Mouse (Mus musculus) T-helper 2 cell (primary cell): Measurements from ENCODE around the gene B3galt1.

Source experiments
- in situ Hi-C: fragments of 300-600 bp; cut with MboI, MseI; formaldehyde crosslinking; loops from one replicate; pipeline ENCODE4 v1.15.1; 2025; ENCODE audit warnings: high pct_unique_total_duplicates

B3galt1 gene

DNA sequence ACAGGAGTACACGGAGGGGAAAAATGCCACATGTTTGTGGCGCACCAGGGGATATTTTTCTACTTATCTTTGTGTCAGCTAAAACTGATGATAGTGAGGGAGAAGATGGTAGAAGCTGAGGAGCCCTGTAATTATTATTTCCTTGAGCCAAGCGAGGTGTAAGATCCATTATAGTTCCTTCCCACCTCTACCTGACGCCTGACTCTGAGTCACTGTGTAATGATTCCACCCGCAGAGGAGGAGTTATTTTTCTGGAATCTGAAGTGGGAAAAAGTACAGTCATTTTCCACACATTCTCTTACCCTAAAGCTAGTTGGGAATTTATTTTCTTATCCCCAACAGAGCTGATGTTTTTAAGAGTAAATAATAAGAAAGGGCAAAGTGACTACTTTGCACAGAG is 475.1 kb downstream of the B3galt1 start:
- in situ Hi-C loops, result no loop called here

DNA sequence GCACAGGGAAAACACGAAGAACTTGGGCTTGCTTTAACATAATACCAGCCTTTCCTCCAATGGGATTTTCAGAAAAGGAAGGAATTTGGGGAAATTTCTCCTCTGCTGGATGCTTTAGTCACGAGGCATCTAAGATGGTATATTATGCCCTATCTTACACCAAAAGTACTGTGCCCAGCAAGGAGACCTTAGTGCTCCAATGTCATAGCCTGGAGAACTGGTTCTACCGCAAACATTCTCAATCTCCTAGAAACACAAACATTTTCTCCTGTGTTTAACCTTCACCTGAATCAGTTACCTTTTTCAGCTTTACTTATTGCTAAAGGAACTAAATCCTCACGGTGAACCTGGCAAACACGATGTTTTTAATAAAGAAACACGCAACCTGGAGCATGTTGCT is 486.8 kb downstream of the B3galt1 start:
- in situ Hi-C loops, result no loop called here

DNA sequence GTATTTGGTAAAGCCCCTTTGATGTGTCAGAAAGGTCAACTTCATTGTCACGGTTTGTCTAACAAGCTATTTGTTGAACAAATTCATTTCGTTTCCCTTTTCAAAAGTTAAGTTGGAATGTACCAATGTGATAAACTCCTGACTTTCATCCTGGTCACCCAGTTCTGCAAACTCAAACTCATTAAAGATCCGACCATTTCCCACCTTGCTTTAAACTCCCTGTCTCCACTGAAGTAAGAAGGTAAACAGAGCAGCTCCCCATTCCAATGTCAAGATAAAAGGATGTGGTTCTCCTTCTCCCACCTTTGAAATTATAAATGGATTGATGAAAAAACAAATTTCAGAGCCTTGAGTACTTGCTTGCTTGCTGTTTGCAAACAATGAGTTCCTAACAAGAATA is 487.6 kb downstream of the B3galt1 start:
- in situ Hi-C loops, result no loop called here

DNA sequence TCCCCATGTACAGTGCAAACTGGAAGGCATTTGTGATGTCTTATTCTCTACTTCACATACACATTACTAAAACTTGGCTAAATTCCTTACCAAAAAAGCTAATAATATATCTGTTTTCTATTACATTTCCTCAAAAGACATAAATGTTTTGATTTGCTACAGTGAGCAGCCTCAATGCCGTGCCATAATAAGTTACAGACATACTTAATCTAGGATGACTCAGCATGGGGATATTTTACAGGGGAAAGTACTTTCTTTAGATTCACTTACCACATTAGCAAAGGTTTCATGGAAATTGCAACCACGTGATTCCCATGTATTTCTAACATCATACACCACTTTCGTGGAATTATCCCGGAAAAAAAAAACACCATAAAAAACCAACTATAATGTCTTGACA is 495.7 kb downstream of the B3galt1 start:
- in situ Hi-C loops, result no loop called here

DNA sequence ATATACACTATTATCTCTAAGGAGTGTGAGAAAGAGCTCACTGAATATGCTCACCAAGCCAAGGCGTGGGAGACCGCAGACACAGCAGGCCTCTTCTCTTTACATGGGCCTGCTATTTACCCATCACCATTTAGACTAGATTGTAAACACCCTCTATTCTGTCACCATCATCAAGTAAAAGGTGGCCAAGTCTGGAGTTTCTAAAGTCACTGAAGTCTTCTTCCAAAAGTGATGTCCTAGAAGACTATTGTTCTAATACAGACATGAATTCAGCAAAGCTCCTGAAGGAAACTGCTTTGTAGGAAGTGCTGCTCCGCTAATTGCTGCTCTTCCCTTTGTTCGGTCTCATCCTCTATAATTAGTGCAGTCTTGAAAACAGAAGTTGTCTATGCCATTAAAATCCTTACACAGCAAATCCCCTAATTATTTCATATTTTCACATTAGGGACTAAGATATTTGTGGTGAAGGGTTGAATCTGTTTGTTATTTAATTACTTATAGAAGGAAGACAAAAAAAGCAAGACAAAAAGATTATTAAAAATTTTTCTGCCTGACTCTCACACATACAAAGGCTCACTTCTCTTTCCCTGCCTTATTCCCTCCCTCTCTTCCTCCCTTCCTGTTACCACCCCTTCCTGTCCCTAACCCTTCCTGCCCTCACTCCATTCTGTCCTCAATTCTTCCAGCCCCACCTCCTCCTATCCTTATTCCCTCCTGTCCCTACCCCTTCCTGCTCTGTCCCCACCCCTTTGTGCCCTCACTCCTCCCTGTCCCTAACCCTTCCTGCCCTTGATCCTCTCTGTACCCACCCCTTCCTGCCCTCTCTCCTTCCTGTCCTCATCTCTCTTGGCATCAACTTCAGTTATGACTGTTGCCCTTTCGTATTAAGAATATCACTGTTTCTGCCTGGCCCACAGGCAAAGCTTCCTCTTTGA is 514.0 kb downstream of the B3galt1 start:
- in situ Hi-C loops, result no loop called here

DNA sequence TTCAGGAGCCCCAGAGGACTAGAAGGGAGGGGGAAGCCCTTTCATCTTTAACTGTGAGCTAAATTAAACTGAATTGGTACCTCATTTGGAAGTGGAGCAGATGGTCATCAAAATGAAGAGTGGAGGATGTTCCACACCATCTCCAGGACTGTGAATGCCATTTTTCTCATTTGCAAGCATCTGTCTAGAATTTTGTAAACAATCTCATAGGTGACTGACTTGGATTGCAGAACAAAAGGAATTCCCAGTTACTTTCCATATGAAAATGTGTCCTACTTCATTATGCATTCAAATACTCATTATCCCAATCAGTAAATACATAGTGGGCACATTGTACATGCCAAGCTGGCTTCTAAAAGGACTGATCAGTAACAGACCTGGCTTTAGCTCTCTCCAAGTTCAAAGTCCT is 515.2 kb downstream of the B3galt1 start:
- in situ Hi-C loops, result no loop called here

DNA sequence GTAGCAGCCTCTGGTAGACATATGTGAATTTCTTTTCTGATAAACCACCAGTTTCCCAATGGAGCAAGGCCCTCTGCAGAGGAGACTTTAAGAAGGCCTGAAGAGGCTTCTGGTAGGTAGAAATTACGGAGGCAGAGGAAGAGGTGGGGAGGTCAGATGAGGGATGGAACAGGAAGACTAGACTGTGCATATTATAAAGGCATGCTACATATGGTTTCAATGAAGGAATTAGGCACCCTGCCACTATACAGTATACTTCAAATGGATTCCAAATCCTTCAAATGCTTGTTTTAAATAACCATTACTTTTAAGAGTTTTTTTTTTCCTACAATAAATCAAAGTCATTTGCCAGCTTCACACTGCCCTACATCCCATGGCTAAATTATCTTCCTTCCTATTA is 518.8 kb downstream of the B3galt1 start:
- in situ Hi-C loops, result no loop called here

DNA sequence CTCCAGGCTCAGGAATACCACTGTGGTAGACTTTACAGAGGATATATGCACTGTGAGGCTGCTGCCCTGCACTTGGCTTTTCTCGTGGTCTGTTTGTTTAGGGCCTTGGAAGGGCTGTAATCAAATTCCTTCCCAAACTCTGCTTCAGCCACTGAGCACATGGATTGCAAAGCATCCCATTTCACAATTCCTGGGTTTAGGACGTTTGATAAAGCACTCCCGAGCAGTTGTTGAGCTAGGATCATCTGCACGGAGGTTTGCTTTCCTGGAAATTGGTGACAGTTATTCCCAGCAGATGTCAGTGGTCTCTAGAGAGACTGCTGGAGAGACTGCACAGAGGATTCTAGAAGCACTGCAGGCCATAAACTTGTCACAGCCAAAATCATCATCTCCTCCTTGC is 520.4 kb downstream of the B3galt1 start:
- in situ Hi-C loops, result no loop called here

DNA sequence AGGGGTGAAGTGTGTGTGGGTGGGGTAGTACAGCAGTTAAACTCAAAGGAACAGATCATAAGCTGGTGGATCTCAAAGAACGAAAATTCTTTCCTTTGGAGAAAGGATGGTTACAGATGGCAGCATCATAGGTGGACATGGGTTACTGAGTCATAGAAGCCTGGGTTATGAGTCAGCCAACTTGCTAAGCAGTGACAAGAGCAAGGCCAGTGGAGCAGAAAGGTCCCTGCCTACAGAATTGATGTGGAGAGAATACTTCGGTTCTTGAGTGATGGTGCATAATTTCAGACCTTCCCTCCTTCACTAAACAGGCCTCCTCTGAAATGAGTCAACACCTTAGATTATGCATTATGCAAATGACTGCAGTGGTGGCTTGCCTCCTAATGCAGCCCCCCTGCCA is 525.9 kb downstream of the B3galt1 start:
- in situ Hi-C loops, result no loop called here

DNA sequence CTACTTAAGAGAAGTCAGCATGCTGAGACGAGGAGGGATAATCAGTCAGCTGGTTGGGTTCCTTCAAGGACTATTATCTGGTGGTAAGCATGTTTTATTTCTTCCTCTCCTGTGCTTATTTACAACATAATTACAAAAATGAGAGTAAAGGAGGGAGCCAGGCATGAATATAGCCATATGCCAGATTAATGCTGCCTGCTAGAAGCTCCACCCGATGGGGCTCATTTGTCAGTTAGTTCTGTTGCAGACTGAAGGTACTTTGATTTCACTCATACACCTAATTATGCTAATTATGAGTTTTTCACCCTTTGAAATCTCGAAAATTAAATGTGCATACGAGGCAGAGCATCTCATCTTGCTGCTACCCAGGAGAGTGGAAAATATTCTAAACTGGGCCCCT is 539.0 kb downstream of the B3galt1 start:
- in situ Hi-C loops, result no loop called here

DNA sequence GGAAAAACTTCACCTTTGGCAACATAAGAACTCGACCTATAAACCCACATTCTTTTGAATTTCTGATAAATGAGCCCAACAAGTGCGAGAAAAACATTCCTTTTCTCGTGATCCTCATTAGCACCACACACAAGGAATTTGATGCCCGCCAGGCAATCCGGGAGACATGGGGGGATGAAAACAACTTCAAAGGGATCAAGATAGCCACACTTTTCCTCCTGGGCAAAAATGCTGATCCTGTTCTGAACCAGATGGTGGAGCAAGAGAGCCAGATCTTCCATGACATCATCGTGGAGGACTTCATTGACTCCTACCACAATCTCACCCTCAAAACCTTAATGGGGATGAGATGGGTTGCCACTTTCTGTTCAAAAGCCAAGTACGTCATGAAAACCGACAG is 552.4 kb downstream of the B3galt1 start:
- in situ Hi-C loops, result no loop called here

DNA sequence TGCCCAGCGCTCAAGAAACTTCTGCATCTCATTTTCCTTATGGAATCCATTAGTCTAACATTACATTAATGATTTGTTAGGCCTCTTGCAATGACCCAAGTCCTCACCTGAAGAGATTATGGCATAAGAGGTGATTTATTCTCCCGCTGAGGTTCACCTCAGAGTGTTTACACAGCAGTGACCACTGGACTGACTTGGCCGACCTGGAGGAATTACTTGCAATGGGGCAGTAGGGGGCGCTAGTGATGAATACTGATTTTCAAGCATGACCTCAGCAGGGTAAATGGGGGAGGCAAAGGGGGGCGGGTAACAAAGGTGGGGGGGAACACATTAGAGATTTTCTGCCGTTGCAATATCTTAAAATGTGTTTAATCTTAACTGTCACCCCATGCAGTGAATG is 559.1 kb downstream of the B3galt1 start:
- in situ Hi-C loops, result no loop called here

DNA sequence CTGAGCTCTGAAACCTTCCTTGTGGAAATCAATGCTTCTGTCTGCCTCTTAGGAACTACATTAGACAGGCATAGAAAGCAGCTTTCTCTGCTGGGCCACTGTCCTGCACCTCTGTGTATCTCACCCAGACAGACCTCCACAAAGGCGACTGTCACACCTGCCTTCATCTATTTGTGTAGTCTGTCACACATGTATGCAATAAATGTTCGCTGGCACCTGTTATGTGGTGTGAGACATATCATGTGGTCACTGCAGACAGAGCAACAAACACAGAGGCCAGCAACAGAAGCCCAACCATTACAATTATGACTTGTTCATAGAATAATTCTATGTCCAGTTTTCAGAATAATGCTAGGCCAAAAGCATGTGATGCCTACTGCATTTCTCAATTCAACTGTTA is 575.4 kb downstream of the B3galt1 start:
- in situ Hi-C loops, result no loop called here

DNA sequence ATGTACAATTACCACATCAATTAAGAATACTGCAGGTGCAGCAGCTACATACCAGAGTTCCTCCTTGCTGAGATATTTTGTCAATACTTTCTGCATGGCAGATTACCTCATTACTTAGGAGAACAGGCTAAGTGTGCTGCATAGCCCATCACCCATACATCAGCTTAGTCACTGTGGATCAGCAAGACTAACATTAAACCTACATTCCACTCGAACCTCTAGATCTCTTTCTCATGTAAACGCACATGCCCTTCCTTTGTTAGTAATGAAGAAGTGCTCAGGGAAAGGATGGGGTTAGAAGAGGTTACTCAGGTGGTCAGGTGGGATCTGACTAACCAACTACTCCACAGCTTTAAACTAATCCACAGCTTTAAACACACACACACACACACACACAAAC is 577.6 kb downstream of the B3galt1 start:
- in situ Hi-C loops, result no loop called here

DNA sequence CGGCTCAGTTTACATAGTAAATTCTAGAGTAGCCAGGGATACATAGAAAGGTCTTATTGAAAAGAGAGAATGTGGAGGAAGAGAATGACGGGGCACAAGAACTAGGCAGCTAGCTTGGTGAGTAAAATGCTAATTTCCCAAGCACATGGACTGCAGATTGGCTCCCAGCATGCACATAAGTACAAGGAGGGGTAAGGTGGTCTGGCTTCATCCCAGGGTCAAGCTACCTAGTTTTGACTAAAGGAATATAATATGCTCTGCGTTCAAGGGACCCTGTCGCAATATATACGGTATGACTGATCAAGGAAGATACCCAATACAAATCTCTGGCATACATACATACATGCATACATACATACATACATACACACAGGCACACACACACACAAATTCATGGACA is 594.1 kb downstream of the B3galt1 start:
- in situ Hi-C loops, result no loop called here

DNA sequence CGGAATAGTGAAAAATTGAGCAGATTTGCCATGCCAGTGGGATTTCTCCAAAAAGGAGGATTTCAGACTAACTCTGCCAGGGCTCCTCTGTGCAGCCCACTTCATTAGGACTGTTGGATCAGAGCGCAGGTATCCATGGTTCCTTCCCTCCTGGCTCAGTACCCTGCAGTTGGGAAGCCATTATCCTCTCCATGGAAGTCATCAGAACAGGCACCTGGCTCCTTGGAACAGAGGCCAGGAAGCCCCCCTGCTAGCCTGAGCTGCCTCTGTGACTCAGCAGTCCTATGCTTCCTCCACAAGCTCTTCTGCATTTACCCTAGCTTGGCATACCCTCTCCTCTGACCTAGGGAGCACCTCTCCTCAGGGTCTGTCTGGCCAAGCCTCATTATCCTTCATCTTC is 594.9 kb downstream of the B3galt1 start:
- in situ Hi-C loops, result no loop called here

DNA sequence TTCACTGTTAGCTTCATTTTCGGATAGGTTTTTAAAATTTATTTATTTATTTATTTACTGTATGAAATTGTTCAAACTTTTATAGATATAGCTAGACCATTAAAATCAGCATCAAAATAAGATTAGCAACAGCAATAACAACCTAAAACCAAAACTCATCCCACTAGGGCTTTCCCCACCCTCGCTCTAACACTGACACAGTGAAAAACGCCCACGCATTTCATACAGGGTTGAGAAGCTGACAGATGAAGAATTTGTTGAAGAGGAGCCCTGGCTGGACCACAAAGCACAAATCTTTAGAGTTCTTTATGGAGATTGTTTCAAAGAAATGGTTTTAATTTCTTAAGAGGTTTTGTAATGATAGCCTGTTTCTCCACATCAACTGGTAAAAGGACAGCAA is 596.3 kb downstream of the B3galt1 start:
- in situ Hi-C loops, result no loop called here

DNA sequence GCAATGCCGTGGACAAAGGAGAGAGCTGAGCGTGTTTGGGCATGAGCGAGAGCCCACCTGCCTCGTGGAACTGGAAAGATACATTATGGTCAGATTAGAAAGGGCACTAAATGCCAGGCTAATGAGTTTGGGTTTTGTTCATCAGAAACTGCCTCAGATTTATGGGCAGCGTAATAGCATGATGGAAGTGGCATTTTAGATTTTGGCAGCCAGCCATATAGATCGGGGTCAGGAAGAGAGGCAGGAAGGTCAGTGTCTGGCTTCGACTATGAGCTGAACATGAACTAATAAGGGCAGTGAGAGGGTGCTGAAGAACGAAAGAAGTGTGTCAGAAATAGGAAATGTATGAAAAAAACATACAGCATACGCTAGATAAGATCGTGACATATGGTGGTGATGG is 605.6 kb downstream of the B3galt1 start:
- in situ Hi-C loops, result no loop called here
